Mouse (Mus musculus) heart, embryonic 15.5 days (tissue): ENCODE measurements around the gene Sh3bp4. TPM values are rescaled to one million over a fixed set of nuclear protein-coding genes. Genes with fewer than 3 reads are reported as not detected.

ENCODE experiments used
- ATAC-seq: fragments of 200-750 bp; cut with Nextera tagmentation; replicated peaks from 2 replicates; pipeline ENCODE4 v1.8.0; 2017; ENCODE audit warnings: low read depth, moderate TSS enrichment; ENCODE audit not compliant: insufficient number of reproducible peaks, insufficient read depth, low FRiP score
- H3K27ac ChIP-seq: fragments of 300-500 bp; sonication (generic); 2 replicates; pipeline ENCODE4 v1.5.1; 2015; ENCODE audit warnings: mild to moderate bottlenecking, inconsistent platforms
- H3K27me3 ChIP-seq: fragments of 300-500 bp; sonication (generic); 2 replicates; pipeline ENCODE4 v1.6.1; 2015; ENCODE audit warnings: inconsistent platforms
- H3K36me3 ChIP-seq: fragments of 300-500 bp; sonication (generic); 2 replicates; pipeline ENCODE4 v1.6.1; 2015; ENCODE audit warnings: mild to moderate bottlenecking, inconsistent platforms
- H3K4me1 ChIP-seq: fragments of 300-500 bp; sonication (generic); replicated peaks from 2 replicates; pipeline ENCODE4 v1.6.1; 2015; ENCODE audit warnings: inconsistent platforms
- H3K4me2 ChIP-seq: fragments of 300-500 bp; sonication (generic); 2 replicates; pipeline ENCODE4 v1.6.1; 2015; ENCODE audit warnings: inconsistent platforms, mild to moderate bottlenecking, moderate library complexity
- H3K4me3 ChIP-seq: fragments of 300-500 bp; sonication (generic); 2 replicates; pipeline ENCODE4 v1.5.1; 2015; ENCODE audit warnings: mild to moderate bottlenecking, inconsistent platforms
- H3K9ac ChIP-seq: fragments of 300-500 bp; sonication (generic); 2 replicates; pipeline ENCODE4 v1.6.1; 2015; ENCODE audit warnings: mild to moderate bottlenecking, inconsistent platforms
- H3K9me3 ChIP-seq: fragments of 300-500 bp; sonication (generic); replicated peaks from 2 replicates; pipeline ENCODE4 v1.6.1; 2016; ENCODE audit warnings: inconsistent platforms
- whole genome bisulfite sequencing: fragments of 180-500 bp; shearing (Covaris S2); methylation state at CpG from one replicate; pipeline ENCODE4 v1.1.7; 2015; ENCODE audit warnings: mixed read lengths; 5-methylcytosine and 5-hydroxymethylcytosine counted together
- polyA plus RNA-seq: library from polyadenylated mRNA; unstranded; fragments of >200 nt; fragmentation: Nextera tagmentation; extraction: Ambion mirVana; gene quantifications from 2 replicates; pipeline ENCODE4 v1.2.1, GENCODE M21; 2015

Gene Sh3bp4
- polyA plus RNA-seq, 1 experiment from 2014 or later: 21.2 TPM

DNA sequence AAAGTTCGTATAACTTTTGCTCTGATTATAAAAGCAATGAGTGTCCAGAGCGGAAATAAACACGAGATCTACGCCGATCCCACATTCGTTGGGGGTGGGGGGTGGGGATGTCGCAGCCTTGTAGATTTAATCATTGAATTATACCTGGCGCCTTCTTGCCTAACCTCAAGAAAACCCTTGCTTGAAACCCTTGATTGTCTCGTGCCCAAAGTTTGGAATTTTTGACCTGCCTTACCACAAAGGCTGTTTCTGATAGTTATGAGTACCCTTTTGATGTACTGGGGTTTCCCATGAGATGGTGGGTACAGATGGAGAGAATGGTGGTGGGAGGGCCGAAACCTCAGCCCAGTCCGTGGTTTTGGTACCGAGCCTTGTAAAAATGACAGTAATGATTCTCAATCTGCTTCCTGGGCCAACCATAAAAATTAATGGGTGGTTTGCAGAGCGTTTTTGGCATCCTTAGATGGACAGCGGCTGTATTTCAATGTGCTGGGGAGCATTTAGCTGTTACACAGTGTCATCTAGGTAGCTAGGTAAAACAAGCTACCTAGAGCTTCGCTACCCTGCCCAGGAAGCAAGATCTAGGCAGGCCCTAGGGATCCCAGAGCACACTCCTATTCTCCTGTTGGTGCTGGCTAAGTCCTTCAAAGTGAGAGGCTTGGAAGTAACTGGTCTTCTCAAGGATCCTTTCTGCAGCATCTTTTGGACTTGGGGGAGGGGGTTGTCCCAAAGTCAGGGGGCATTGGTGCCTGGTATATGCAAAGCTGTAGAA is 1.3 kb downstream of the Sh3bp4 start:
- 5% methylated on average over 15 of the region's 15 CpGs for WGBS
- H3K36me3 ChIP-seq: no peaks in the 10 kb centered on the region
- no peak for ATAC-seq
- peak overlapping the region; percentile 90 for H3K9ac ChIP-seq
- H3K9me3 ChIP-seq: no peaks in the 10 kb centered on the region
- H3K27ac ChIP-seq: peak overlapping the region; percentile 87
- H3K27me3 ChIP-seq: no peaks in the 10 kb centered on the region
- peak overlapping the region; percentile 77 for H3K4me2 ChIP-seq
- H3K4me1 ChIP-seq: peaks cover 56% of the 10 kb centered on the region
- H3K4me3 ChIP-seq: peak overlapping the region; percentile 87

GRCm38 (mm10) chr1:89072143-89072990 is 2.2 kb downstream of the Sh3bp4 start:
- peaks cover 64% of the 10 kb centered on the region for H3K4me1 ChIP-seq
- H3K4me3 ChIP-seq: peak overlapping the region; percentile 87

GRCm38 (mm10) chr1:89073291-89073846 is 3.2 kb downstream of the Sh3bp4 start:
- no peaks in the 10 kb centered on the region for H3K9me3 ChIP-seq
- H3K27me3 ChIP-seq: no peaks in the 10 kb centered on the region
- no peaks in the 10 kb centered on the region for H3K36me3 ChIP-seq
- peak overlapping the region; percentile 31 for H3K27ac ChIP-seq
- no peak overlapping the region for H3K4me3 ChIP-seq
- peak overlapping the region; percentile 77 for H3K4me2 ChIP-seq
- whole genome bisulfite sequencing: 67% methylated on average over 5 of the region's 5 CpGs
- H3K4me1 ChIP-seq: peaks cover 72% of the 10 kb centered on the region
- no peak overlapping the region for H3K9ac ChIP-seq
- no peak for ATAC-seq

More at GRCm38 (mm10) chr1:89072143-89072990, 2.2 kb downstream of the Sh3bp4 start:
- peak overlapping the region; percentile 87 for H3K27ac ChIP-seq
- ATAC-seq: no peak
- no peaks in the 10 kb centered on the region for H3K27me3 ChIP-seq
- H3K9ac ChIP-seq: peak overlapping the region; percentile 90
- no peaks in the 10 kb centered on the region for H3K36me3 ChIP-seq
- H3K9me3 ChIP-seq: no peaks in the 10 kb centered on the region
- peak overlapping the region; percentile 77 for H3K4me2 ChIP-seq
- WGBS: 18% methylated on average over 14 of the region's 14 CpGs

GRCm38 (mm10) chr1:89074678-89075077 is 4.5 kb downstream of the Sh3bp4 start:
- ATAC-seq: no peak
- 34% methylated on average over 6 of the region's 6 CpGs for WGBS
- no peaks in the 10 kb centered on the region for H3K27me3 ChIP-seq
- no peak overlapping the region for H3K4me3 ChIP-seq
- no peak overlapping the region for H3K4me2 ChIP-seq
- peak overlapping the region; percentile 31; the same call in 1 of the 2 replicates for H3K27ac ChIP-seq
- no peaks in the 10 kb centered on the region for H3K36me3 ChIP-seq
- H3K4me1 ChIP-seq: peaks cover 73% of the 10 kb centered on the region
- H3K9me3 ChIP-seq: no peaks in the 10 kb centered on the region
- H3K9ac ChIP-seq: no peak overlapping the region

- ATAC-seq: no peak
- H3K9ac ChIP-seq: no peak overlapping the region
- no peaks in the 10 kb centered on the region for H3K9me3 ChIP-seq
- H3K36me3 ChIP-seq: no peaks in the 10 kb centered on the region
- WGBS: 59% methylated on average over 8 of the region's 8 CpGs
- no peak overlapping the region for H3K4me3 ChIP-seq
- no peak overlapping the region for H3K4me2 ChIP-seq
- no peak overlapping the region for H3K27ac ChIP-seq
- no peaks in the 10 kb centered on the region for H3K27me3 ChIP-seq
- H3K4me1 ChIP-seq: peaks cover 73% of the 10 kb centered on the region
These were observed 4.9 kb downstream of the Sh3bp4 start for GRCm38 (mm10) chr1:89075120-89075519.

- Histone ChIP-seq H3K27ac (0 out of 2 replicates have a peak overlapping the region, but pooled peaks have one; percentile 13), H3K9ac (no peak overlapping the region), H3K9me3 (no peaks in the 10 kb centered on the region), H3K4me2 (no peak overlapping the region), H3K36me3 (no peaks in the 10 kb centered on the region), H3K4me3 (no peak overlapping the region), H3K4me1 (peaks cover 84% of the 10 kb centered on the region), H3K27me3 (no peaks in the 10 kb centered on the region)
- no peak for ATAC-seq
- WGBS: 83% methylated on average over 9 of the region's 9 CpGs
These were observed 6.6 kb downstream of the Sh3bp4 start for GRCm38 (mm10) chr1:89076777-89077176.

- H3K4me2 ChIP-seq: no peak overlapping the region; the same call in 1 of the 2 replicates
- peak overlapping the region; percentile 63 for H3K27ac ChIP-seq
- no peak overlapping the region for H3K4me3 ChIP-seq
- WGBS: 65% methylated on average over 2 of the region's 2 CpGs
- peaks cover 81% of the 10 kb centered on the region for H3K4me1 ChIP-seq
- ATAC-seq: no peak
- no peak overlapping the region for H3K9ac ChIP-seq
- no peaks in the 10 kb centered on the region for H3K27me3 ChIP-seq
- H3K36me3 ChIP-seq: no peaks in the 10 kb centered on the region
- no peaks in the 10 kb centered on the region for H3K9me3 ChIP-seq
These were observed 8.0 kb downstream of the Sh3bp4 start for GRCm38 (mm10) chr1:89078240-89078639.

GRCm38 (mm10) chr1:89078730-89079129 is 8.5 kb downstream of the Sh3bp4 start:
- WGBS: 51% methylated on average over 9 of the region's 9 CpGs
- Histone ChIP-seq H3K9me3 (no peaks in the 10 kb centered on the region), H3K27ac (peak overlapping the region; percentile 63), H3K27me3 (no peaks in the 10 kb centered on the region), H3K36me3 (no peaks in the 10 kb centered on the region), H3K9ac (no peak overlapping the region), H3K4me2 (no peak overlapping the region), H3K4me3 (no peak overlapping the region), H3K4me1 (peaks cover 76% of the 10 kb centered on the region)
- ATAC-seq: no peak

DNA sequence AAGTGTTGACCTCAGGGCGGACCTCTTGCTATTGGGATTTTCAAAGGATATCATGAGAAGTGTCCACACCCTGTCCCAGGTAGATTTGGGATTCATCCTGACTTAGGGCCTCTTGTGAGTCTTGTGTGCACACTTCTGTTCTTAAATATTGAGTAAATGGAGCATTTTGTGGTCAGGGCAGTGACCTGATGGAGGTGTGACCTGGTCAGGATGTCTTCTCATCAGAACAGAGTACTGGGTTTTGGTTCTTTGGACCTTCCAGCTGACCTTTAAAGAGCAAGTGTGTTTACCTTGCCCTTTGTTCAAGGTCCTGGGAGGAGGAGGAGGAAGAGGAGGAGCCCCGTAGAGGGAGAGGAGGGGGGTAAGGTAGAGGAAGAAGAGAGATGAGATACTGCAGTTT is 9.0 kb downstream of the Sh3bp4 start:
- no peak for ATAC-seq
- Histone ChIP-seq H3K9me3 (no peaks in the 10 kb centered on the region), H3K4me1 (peaks cover 71% of the 10 kb centered on the region), H3K36me3 (no peaks in the 10 kb centered on the region), H3K27ac (peak overlapping the region; percentile 41), H3K4me2 (no peak overlapping the region), H3K4me3 (no peak overlapping the region), H3K9ac (no peak overlapping the region), H3K27me3 (no peaks in the 10 kb centered on the region)
- WGBS: 59% methylated on average over 2 of the region's 2 CpGs

DNA sequence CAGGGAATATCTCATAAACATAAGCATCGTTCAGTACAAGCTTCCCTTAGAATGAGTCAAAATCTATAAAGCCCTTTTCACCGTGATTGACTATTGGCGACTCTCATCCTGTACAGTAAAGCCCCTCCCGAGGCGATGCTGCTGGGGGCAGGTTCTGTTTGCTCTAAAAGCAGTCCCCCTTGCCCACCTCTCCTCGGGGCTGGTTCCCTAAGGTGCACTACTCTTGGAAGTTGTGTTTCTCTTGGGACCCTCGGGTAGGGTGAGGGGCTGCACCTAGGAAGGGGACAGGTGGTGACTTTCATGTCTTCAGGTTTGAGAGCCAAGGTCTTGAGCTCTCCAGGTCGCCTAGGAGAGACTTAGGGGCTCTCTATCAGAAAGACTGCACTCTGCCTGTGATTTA is 10.2 kb downstream of the Sh3bp4 start:
- Histone ChIP-seq H3K36me3 (no peaks in the 10 kb centered on the region), H3K4me1 (peaks cover 59% of the 10 kb centered on the region), H3K27me3 (no peaks in the 10 kb centered on the region), H3K4me2 (no peak overlapping the region), H3K4me3 (no peak overlapping the region), H3K9ac (no peak overlapping the region), H3K9me3 (no peaks in the 10 kb centered on the region), H3K27ac (no peak overlapping the region)
- ATAC-seq: no peak
- 69% methylated on average over 8 of the region's 8 CpGs for WGBS

GRCm38 (mm10) chr1:89080795-89081194 is 10.6 kb downstream of the Sh3bp4 start:
- Histone ChIP-seq H3K27me3 (no peaks in the 10 kb centered on the region), H3K4me3 (no peak overlapping the region), H3K27ac (no peak overlapping the region), H3K9ac (no peak overlapping the region), H3K4me2 (no peak overlapping the region), H3K36me3 (no peaks in the 10 kb centered on the region), H3K9me3 (no peaks in the 10 kb centered on the region), H3K4me1 (peaks cover 60% of the 10 kb centered on the region)
- ATAC-seq: no peak
- WGBS: 68% methylated on average over 5 of the region's 5 CpGs
